Mouse (Mus musculus) C2C12 (cell line): ENCODE data around the gene Celf2. TPM values are rescaled to one million over a fixed set of nuclear protein-coding genes. Genes with fewer than 3 reads are reported as not detected.

Source experiments
- H3K27me3 ChIP-seq: one replicate; pipeline ENCODE4 v1.6.1; 2011; ENCODE audit not compliant: control insufficient read depth, insufficient read depth, insufficient read length
- H3K36me3 ChIP-seq: one replicate; pipeline ENCODE4 v1.6.1; 2011; ENCODE audit not compliant: control insufficient read depth, insufficient read depth
- H3K4me3 ChIP-seq: one replicate; pipeline ENCODE4 v1.5.1; 2011; ENCODE audit warnings: mild to moderate bottlenecking, control low read depth; ENCODE audit not compliant: poor library complexity, insufficient read depth, severe bottlenecking
- H3K79me2 ChIP-seq: one replicate; pipeline ENCODE4 v1.6.1; 2011; ENCODE audit not compliant: control insufficient read depth, insufficient read depth
- H3K79me3 ChIP-seq: one replicate; pipeline ENCODE4 v1.6.1; 2011; ENCODE audit warnings: low read depth, control low read depth
- H3ac ChIP-seq: one replicate; pipeline ENCODE3; 2011; ENCODE audit warnings: low read depth; ENCODE audit not compliant: control insufficient read depth, insufficient read length
- CEBPB ChIP-seq: IDR thresholded peaks from one replicate; pipeline ENCODE4 v1.6.1; 2011; ENCODE audit warnings: low read depth, mild to moderate bottlenecking, control low read depth, moderate library complexity
- CTCF ChIP-seq: IDR thresholded peaks from one replicate; pipeline ENCODE4 v1.5.1; 2011; ENCODE audit not compliant: control insufficient read depth, insufficient read depth, insufficient read length
- FOSL1 ChIP-seq: IDR thresholded peaks from one replicate; pipeline ENCODE4 v1.8.0; 2011; ENCODE audit warnings: mild to moderate bottlenecking, low read length; ENCODE audit not compliant: poor library complexity, insufficient read depth, severe bottlenecking
- MAX ChIP-seq: IDR thresholded peaks from one replicate; pipeline ENCODE4 v1.6.1; 2011; ENCODE audit warnings: mild to moderate bottlenecking, control low read depth
- MYOD1 ChIP-seq: IDR thresholded peaks from one replicate; pipeline ENCODE4 v1.6.1; 2011; ENCODE audit warnings: low read depth; ENCODE audit not compliant: control insufficient read depth, insufficient read length
- MYOG ChIP-seq: IDR thresholded peaks from one replicate; pipeline ENCODE4 v1.6.1; 2011; ENCODE audit not compliant: control insufficient read depth, insufficient read length; ENCODE audit errors: extremely low read depth
- USF1 ChIP-seq: IDR thresholded peaks from one replicate; pipeline ENCODE4 v1.6.1; 2011; ENCODE audit warnings: low read depth, mild to moderate bottlenecking, control low read depth, moderate library complexity
- polyA plus RNA-seq: library from polyadenylated mRNA; unstranded; fragments of >200 nt; fragmentation: generic; extraction: Trizol; gene quantifications from one replicate; pipeline ENCODE4 v1.2.1, GENCODE M21; 2012; ENCODE audit warnings: missing spikeins

Celf2 gene
- polyA plus RNA-seq, 1 experiment: 14.3 TPM

DNA sequence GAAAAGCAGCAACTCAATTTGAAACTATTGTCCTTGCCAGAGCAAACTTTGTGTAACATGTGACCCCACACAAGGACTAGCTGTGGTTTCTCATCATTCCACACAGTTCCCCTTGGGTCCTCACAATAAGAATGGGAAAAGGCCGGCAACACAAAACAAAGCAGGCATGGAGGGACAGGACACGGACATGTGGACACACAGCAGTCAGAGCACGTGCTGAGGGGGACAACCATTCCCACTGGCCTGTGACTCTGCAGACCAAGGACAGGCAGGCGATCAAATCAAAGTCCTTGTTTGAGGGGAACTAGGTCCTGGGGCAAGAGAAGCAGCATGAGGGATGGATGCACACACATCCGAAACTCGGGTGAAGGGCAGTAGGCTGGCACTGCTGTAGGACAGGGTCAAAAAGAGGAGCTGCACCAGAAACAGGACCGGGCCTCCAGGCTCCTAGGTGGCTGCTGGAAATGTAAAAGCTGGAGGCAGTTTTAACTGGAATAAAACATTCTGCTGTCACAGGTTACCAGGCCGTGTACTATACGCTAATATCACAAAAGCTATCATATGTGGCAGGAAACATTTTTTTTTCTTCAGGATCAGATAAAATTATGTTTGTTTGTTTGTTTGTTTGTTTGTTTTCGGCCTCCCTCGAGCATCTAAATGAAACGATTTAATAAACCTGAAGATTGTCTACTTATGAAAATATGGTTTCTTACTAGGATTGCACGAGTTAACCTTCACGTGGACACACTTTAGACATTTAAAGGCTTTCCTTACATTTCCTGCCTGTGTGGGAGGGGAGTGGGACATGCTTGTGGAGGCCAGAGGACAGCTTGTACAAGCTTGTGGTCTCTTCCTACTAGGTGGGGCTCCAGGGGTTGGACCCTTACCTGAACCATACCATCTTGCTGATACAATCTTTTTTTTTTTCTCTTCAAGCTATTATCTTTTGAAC lies 950.8 kb downstream of the Celf2 start:
- H3K79me3 ChIP-seq: no peaks in the 10 kb centered on the region
- H3K36me3 ChIP-seq: no peaks in the 10 kb centered on the region
- no peak overlapping the region for H3K4me3 ChIP-seq
- H3ac ChIP-seq: no peak overlapping the region
- H3K27me3 ChIP-seq: no peaks in the 10 kb centered on the region
- H3K79me2 ChIP-seq: no peaks in the 10 kb centered on the region
- TF ChIP-seq MYOD1: no peak
- no peak for TF ChIP-seq USF1
- no peak for TF ChIP-seq CTCF
- TF ChIP-seq MYOG: no peak
- TF ChIP-seq CEBPB: no peak

DNA sequence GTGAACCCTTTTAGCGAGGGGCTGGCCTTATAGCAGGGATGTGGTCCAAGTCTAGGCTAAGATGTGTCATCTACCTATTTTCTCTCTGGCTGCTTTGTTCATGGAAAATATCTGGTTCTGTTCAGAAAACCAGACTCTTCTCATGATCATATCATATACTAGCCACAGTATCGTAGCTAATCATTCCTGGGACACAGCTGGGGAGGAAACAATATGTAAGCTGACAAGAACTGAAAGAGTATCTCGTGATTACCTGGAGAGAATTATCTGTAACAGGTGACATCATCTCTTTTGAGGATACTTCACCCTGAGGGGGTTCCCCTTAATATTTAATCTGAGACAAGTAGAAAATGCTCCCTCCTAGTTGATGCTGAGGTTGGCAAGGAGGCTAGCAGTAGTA lies 951.6 kb downstream of the Celf2 start:
- H3K79me3 ChIP-seq: no peaks in the 10 kb centered on the region
- TF ChIP-seq USF1: no peak
- no peak for TF ChIP-seq CEBPB
- TF ChIP-seq MYOD1: no peak
- TF ChIP-seq MYOG: no peak
- TF ChIP-seq FOSL1: no peak
- no peak for TF ChIP-seq MAX
- TF ChIP-seq CTCF: no peak

DNA sequence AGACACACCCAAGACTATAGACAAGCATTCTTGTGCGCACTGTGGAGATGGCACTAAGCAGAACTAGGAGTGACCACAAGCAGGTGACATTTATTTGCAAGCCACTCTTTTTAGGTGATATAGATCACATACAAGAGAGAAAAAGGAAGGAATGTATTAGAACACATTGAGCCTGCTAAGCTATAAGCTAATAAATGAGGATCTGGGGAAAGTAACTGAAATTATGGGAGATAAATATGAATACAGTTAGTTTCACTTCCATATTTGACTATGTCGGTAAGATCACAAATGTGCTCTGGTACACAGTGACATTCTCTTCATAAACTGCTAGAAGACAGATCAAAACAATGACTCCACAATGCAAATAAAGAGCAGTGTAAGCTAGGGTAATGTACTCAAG lies 952.5 kb downstream of the Celf2 start:
- Histone ChIP-seq H3K4me3 (no peak overlapping the region), H3K79me2 (no peaks in the 10 kb centered on the region), H3K27me3 (no peaks in the 10 kb centered on the region), H3K36me3 (no peaks in the 10 kb centered on the region), H3K79me3 (no peaks in the 10 kb centered on the region), H3ac (no peak overlapping the region)
- TF ChIP-seq MYOG: no peak
- no peak for TF ChIP-seq CEBPB
- no peak for TF ChIP-seq MYOD1
- no peak for TF ChIP-seq FOSL1
- TF ChIP-seq CTCF: no peak
- TF ChIP-seq MAX: no peak
- no peak for TF ChIP-seq USF1

More for the DNA sequence above, 951.6 kb downstream of the Celf2 start:
- Histone ChIP-seq H3K27me3 (no peaks in the 10 kb centered on the region), H3K36me3 (no peaks in the 10 kb centered on the region), H3K4me3 (no peak overlapping the region), H3K79me2 (no peaks in the 10 kb centered on the region), H3ac (no peak overlapping the region)

DNA sequence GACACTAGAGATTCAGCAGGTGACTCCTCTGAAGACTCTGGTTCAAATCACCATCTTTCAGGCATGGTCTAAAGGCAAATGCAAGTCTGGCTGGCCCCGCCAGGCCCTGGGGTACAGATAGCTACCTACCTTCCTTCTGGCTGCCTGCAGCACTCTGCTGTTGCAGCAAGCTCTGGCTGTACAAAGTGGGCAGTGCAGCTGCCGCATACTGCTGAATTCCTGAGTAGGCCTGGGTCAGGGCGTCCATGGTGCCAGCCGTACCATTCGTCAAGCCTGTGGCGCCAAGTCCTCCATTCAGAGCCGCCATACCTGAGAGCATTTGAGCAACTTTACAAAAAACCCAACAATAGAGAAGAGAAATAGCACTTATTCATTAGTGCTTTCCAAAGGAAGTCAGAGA lies 955.7 kb downstream of the Celf2 start:
- Histone ChIP-seq H3K27me3 (no peaks in the 10 kb centered on the region), H3K4me3 (no peak overlapping the region), H3K36me3 (no peaks in the 10 kb centered on the region), H3K79me3 (no peaks in the 10 kb centered on the region), H3ac (no peak overlapping the region), H3K79me2 (no peaks in the 10 kb centered on the region)
- no peak for TF ChIP-seq MYOD1
- TF ChIP-seq MYOG: no peak
- no peak for TF ChIP-seq MAX

DNA sequence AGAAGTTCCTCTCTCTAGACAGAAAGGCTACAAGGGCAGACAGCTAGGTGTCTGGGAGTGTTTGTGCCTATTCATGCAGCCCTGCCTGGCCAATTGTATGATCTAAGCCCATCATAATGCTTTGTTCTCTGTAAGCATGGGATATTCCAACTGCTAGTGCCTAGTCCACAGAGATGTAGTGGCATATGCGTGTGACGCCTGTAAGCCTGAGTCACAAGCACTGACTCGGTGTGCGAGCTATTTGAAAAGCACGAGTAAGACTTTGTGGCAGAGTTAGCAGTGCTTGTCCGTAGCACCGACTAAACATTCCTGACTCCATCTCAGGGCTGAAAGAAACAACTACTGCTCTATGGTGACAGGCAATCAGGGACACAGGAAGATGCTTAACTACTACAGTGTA lies 960.1 kb downstream of the Celf2 start:
- Histone ChIP-seq H3K36me3 (no peaks in the 10 kb centered on the region), H3K27me3 (no peaks in the 10 kb centered on the region), H3K4me3 (no peak overlapping the region), H3ac (no peak overlapping the region), H3K79me2 (no peaks in the 10 kb centered on the region), H3K79me3 (no peaks in the 10 kb centered on the region)
- TF ChIP-seq FOSL1: no peak
- no peak for TF ChIP-seq CEBPB
- TF ChIP-seq MYOD1: no peak

DNA sequence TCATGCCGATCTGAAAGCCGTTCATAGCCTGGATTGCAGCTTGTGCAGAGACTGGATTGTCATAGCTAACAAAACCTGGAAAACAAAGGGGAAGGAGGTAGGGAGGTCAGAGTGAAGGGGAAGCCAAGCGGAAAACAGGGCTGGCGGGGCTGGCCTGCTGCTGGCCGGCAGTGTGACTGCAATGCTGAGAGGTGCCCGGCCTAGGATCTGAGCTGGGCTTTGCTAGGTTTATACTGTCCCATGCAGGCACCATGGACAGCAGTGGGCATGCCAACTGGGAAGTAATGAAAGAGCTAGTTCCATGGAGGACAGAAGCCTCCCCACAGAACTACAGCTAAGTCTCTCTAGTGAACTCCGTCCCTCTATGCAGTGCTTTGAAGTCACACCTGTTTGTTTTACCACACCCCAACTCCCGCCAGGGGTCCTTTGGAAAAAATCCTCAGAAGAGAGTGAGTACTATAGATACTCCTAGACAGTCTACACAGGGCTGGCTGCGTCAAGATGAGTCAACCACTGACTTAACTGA lies 962.2 kb downstream of the Celf2 start:
- no peaks in the 10 kb centered on the region for H3K36me3 ChIP-seq
- no peak overlapping the region for H3K4me3 ChIP-seq
- no peaks in the 10 kb centered on the region for H3K79me3 ChIP-seq
- no peaks in the 10 kb centered on the region for H3K27me3 ChIP-seq
- no peaks in the 10 kb centered on the region for H3K79me2 ChIP-seq
- TF ChIP-seq MYOD1 (no peak), FOSL1 (no peak)
- H3ac ChIP-seq: no peak overlapping the region
